Mouse (Mus musculus): ENCODE data around the gene Ppox. TPM values are rescaled to one million over a fixed set of nuclear protein-coding genes. Genes with fewer than 3 reads are reported as not detected.

Gene Ppox
- total RNA-seq, 2 experiments from 2014 or later: 31.1 to 40.8 TPM

- DNase-seq: no peak
Observed at GRCm38 (mm10) chr1:171265971-171266744, 14.8 kb downstream of the Ppox start.

GRCm38 (mm10) chr1:171263666-171264461, 17.1 kb downstream of the Ppox start:
- no peak for DNase-seq

- peak in 1 of 2 experiments; percentile 42 for DNase-seq
Observed at GRCm38 (mm10) chr1:171263185-171263611, 17.8 kb downstream of the Ppox start.

DNA sequence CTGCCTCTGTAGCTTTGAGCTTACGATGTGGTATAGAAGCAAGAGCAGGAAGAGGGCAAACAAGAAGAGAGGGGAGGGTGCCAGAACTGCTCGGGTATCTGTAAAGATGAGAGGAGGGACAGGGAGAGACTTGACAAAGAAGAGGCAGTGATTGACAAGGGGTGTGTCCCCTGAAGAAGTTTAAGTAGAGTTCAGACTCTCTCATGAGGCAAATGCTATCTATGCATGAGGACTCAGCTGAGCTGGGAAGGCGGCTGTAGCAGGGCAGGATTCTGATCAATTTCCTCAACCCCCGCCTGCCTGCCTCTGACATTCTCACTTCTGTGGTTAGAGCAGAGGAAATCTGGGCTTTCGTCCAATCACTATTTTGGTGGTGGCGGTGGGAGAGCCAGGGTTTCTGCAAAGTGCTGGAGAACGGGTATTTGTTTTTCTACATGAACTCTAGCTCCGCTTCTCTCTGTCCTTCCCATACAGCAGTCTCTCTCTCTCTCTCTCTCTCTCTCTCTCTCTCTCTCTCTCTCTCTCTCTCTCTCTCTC, 18.3 kb downstream of the Ppox start:
- DNase-seq: peak; percentile 67 to 75

- DNase-seq: peak in 1 of 2 experiments; percentile 41
Observed at GRCm38 (mm10) chr1:171260316-171260715, 20.7 kb downstream of the Ppox start.

DNA sequence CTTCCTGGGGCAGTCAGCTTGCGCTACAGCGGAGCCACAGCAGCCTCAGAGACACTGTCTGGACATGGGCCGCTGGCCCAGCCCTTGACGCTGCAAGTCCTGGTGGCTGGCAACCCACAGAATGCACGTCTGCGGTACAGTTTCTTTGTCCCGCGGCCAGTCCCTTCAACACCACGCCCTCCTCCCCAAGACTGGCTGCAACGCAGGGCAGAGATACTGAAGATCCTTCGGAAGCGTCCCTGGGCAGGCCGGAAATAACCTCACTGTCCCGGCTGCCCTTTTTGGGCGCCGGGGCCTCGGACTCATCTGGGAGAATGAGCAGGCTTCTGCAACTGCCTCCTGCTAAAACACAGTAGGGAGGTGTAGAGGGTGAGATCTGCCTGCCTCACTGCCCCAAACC, 22.1 kb downstream of the Ppox start:
- DNase-seq: no peak

- no peak for DNase-seq
Observed at GRCm38 (mm10) chr1:171257781-171258180, 23.2 kb downstream of the Ppox start.

GRCm38 (mm10) chr1:171256937-171257548, 23.9 kb downstream of the Ppox start:
- DNase-seq: peak; percentile 71 to 76

GRCm38 (mm10) chr1:171256095-171256818, 24.7 kb downstream of the Ppox start:
- peak; percentile 79 to 81 for DNase-seq

GRCm38 (mm10) chr1:171252415-171252814, 28.6 kb downstream of the Ppox start:
- no peak for DNase-seq

- no peak for DNase-seq
Observed at GRCm38 (mm10) chr1:171251594-171252324, 29.2 kb downstream of the Ppox start.

GRCm38 (mm10) chr1:171250680-171251593, 30.0 kb downstream of the Ppox start, which contains the start of gene Ndufs2:
Ndufs2 (minus strand) TSS chr1:171251388.
- no peak for DNase-seq

DNA sequence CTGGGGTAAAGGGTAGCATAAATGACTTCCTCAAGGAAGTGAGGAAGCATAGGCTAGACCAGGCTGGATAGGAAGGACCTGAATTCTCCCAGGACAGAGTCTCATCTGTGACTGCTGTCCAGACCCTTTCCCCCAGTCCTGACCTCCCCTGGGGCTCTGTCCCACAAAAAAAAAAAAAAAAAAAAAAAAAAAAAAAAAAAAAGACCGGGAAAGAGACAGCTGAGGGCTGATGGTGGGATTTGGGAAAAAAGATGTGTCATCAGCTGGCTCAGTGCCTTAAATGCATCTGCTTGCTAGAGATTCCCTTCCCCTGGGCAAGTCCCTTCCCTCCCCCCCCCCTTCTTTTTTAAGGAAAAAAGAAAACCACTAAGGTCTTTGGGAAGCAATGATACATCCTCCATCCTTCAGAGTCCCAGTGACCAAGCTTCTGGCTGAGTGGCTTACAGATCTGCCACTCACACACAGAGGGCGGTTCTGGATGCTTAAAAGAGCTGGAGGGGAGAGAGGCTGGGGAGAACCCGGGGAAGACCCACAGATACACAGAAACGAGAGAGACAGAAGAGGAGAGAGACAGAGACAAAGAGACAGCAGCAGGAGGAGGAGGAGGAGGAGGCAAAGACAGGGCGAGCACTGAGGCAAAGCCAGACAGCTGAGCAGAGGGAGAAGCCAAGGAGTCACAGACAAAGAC, 30.9 kb downstream of the Ppox start, which contains the start of gene Adamts4:
Gene Adamts4 (plus strand): TSS at position 509 of the 688 bp plus-strand sequence.
- peak in 1 of 2 experiments; percentile 27 for DNase-seq

DNA sequence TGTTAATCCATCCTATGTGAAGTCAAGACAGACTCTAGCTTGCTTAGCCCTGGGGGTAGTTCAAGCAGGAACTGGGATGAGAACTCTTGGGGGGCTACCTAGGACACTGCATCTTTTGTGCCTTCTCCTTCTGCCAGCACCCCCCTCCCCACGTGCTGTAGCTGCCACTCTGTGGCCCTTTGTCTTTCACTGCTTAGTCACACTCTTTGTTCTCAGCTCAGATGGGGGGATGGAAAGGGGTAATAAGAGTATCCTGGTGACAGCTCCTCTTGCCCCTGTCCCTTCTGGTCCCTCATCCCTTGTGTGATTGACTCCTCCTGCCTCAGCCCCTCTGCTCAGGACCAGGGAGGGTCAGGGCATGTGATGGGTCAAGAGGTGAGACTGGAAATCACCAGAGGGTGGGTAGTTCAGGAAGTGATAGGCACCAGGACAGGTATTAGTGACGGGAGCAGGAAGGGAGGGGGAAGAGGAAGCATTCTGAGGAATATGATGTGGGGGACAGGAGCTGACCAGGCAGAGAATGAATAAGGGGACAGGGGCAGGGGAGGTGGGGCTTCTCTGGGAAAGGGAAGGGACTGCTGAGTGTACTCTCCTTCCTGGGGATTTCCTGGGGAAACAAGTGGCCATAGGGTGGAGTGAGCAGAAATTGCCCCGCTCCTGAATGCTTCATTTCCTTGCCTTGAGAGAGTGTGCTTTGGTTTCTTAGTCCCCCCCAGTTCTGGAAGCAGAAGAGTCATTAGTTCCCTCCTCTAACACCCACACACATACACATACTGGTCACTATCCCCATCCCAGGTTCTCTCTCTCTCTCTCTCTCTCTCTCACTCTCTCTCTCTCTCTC, 32.4 kb downstream of the Ppox start:
- no peak for DNase-seq

DNA sequence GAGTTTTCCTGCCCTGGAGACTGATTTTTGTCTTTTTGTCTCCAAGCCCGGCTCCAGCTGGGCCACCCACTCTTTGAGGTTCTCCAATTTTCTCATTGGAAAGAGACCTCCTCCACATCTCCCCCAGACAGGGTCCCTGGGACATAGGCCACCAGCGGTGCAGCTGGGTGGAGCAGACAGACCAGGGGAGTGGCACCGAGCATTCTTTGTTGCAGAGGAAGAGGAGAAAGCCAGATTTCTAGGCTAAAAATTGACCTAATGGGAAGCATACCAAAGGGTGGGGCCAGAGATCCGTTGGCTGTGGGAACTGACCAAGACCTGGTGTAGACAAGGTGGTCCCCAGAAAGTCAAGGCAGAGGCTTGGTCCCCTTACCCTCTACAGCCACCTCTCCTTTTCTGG, 33.1 kb downstream of the Ppox start:
- DNase-seq: no peak

- peak in 1 of 2 experiments; percentile 34 for DNase-seq
Observed at GRCm38 (mm10) chr1:171247453-171247841, 33.5 kb downstream of the Ppox start.

DNA sequence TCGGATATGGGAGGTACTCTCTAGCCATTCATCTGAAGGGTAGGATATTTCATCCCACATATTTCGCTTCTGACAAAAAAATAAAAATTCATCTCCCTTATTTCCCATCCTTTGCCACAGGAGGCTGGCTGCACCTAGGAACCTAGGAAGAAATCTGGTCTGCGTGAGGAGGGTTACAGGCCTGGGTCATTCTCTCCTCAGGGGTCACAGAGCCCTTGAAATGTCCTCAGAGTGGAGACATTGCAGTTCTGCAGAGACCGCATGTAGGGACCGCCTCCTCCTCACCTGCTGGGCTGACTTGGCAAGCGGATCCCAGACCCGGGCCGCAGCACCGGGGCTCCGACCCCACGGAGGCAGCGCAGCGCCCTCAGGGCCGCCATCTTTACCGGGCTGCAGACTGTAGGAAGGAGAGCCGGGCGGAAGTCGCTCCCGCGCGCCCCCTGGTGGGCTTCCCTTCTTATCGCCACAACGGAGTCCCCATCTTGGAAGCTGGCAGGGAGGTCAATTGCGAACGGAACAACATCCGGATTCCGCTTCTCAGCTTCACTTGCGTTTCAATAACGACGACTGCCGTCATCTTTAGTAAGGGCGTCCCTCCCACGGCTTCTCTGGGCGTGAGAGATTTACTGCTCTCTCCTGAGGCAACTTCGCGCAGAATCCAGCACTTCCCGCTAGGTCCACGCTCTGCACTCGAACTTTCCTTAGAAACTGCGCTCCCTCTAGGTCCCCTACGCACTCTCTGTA, 34.1 kb downstream of the Ppox start:
- peak; percentile 97 to 99 for DNase-seq
